Mouse (Mus musculus): ENCODE data around the gene Hsd17b11. TPM values are rescaled to one million over a fixed set of nuclear protein-coding genes. Genes with fewer than 3 reads are reported as not detected.
"Not testable (repeated sequence)": the region's sequence is repeated elsewhere in the genome, so short reads cannot be mapped to it uniquely, and the experiment has no call there.

Gene Hsd17b11
- total RNA-seq, 1 experiment from 2014 or later = 105 TPM

GRCm38 (mm10) chr5:104039154-104039932 is 17.6 kb upstream of the Hsd17b11 start:
- ATAC-seq (ENCODE audit: extremely low read depth, insufficient number of reproducible peaks, low FRiP score, poor library complexity, severe bottlenecking) = no peak

GRCm38 (mm10) chr5:104036686-104037085 is 15.0 kb upstream of the Hsd17b11 start:
- ATAC-seq (ENCODE audit: extremely low read depth, insufficient number of reproducible peaks, low FRiP score, poor library complexity, severe bottlenecking) = no peak

DNA sequence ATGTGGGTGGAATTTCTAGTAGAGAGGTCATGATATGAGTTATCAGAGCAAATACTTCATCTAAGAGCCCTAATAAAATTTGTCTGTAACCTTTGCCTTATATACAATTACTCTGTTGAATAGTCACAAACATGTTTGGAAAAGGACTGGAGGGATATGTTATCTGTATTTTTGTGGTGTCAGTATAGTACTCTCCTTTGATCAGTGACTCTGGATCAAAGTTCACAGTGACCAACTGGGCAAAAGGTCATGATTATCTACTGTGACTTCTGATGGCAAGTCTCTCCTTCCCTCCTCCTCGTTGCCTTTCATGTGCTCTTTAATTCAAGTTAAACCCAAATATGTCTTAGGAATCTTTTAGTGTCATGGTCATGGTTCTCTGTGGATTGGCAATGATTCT is 14.1 kb upstream of the Hsd17b11 start:
- ATAC-seq (ENCODE audit: extremely low read depth, insufficient number of reproducible peaks, low FRiP score, poor library complexity, severe bottlenecking) = no peak

GRCm38 (mm10) chr5:104035066-104035465 is 13.3 kb upstream of the Hsd17b11 start:
- no peak for ATAC-seq (ENCODE audit: extremely low read depth, insufficient number of reproducible peaks, low FRiP score, poor library complexity, severe bottlenecking)

GRCm38 (mm10) chr5:104032434-104033097 is 10.8 kb upstream of the Hsd17b11 start:
- ATAC-seq (ENCODE audit: extremely low read depth, insufficient number of reproducible peaks, low FRiP score, poor library complexity, severe bottlenecking) = no peak

GRCm38 (mm10) chr5:104025245-104025854 is 3.6 kb upstream of the Hsd17b11 start:
- no peak for ATAC-seq (ENCODE audit: extremely low read depth, insufficient number of reproducible peaks, low FRiP score, poor library complexity, severe bottlenecking)

DNA sequence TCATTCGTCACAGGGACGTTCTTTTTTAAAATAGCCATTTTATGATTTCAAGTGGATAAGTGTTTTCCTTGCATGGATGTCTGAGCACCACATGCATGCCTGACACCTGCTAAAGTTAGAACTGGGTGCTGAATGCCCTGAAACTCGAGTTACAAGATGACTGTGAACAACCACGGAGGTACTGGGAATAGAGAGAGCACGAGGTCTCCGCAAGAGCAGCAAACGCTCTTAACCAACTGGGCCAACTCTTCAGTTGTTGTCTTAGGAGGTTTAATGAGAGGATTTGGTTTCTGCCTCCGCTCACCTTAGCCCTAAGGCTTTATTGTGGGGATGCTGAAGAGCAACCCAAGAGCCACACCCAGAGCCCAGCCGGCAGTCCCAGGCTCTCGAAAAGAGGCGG is 3.0 kb upstream of the Hsd17b11 start:
- ATAC-seq (ENCODE audit: extremely low read depth, insufficient number of reproducible peaks, low FRiP score, poor library complexity, severe bottlenecking) = no peak

DNA sequence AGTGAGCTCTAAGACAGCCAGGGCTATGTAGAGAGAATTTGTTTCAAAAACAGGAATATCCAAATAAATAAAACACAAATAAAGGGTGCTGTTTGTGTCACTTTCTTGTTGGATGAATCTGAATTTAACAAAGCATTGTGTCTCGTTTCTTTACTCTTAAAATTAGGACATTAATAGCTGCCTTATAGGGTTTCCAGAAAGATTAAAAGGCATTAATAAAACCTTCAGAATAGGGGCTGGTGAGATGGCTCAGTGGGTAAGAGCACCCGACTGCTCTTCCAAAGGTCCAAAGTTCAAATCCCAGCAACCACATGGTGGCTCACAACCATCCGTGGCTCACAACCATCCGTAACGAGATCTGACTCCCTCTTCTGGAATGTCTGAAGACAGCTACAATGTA is 2.5 kb upstream of the Hsd17b11 start:
- ATAC-seq (ENCODE audit: extremely low read depth, insufficient number of reproducible peaks, low FRiP score, poor library complexity, severe bottlenecking) = not testable (repeated sequence)

- no peak for ATAC-seq (ENCODE audit: extremely low read depth, insufficient number of reproducible peaks, low FRiP score, poor library complexity, severe bottlenecking)
Measured at GRCm38 (mm10) chr5:104023289-104024020, 1.7 kb upstream of the Hsd17b11 start.

DNA sequence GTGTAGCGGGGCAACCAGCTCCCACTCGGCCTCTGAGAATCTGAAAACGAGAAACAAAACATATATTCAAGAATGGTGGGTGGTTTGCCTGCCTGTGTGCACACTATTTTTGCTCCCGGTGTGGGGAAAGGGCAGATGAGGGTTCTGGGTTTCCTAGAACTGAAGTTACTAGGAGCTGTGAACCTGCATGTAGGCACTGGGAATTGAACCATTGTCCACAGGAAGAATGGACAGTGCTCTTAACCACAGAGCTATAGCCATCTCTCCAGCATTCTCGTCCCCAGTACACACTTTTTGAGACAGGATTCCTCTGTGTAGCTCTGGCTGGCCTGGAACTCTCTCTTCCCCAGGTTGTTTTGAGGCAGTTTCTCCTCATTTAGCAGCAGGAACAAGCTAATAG is 839 bp upstream of the Hsd17b11 start:
- no peak for ATAC-seq (ENCODE audit: extremely low read depth, insufficient number of reproducible peaks, low FRiP score, poor library complexity, severe bottlenecking)

DNA sequence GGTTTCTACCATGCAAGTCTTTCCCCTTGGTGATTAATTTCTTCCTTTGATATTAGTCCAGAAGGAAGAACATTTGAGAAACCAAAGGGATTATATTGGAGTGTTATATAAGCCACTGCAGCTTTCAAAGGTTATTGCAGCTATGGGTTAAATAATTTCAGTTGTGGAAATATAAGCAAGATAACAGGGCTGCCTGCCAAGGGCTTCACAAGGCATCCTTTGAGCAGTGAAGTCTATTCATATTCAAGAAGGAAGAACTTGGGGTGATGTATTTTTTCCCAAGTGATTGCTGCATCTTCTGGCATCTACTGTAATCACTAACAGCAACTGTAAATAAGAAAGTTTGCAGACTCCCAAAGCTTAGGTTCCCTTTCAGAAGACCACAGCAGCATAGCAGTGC is 10.3 kb downstream of the Hsd17b11 start:
- no peak for ATAC-seq (ENCODE audit: extremely low read depth, insufficient number of reproducible peaks, low FRiP score, poor library complexity, severe bottlenecking)

- no peak for ATAC-seq (ENCODE audit: extremely low read depth, insufficient number of reproducible peaks, low FRiP score, poor library complexity, severe bottlenecking)
Measured at GRCm38 (mm10) chr5:104010261-104010660, 11.5 kb downstream of the Hsd17b11 start.

- ATAC-seq (ENCODE audit: extremely low read depth, insufficient number of reproducible peaks, low FRiP score, poor library complexity, severe bottlenecking) = no peak
Measured at GRCm38 (mm10) chr5:104009421-104009820, 12.3 kb downstream of the Hsd17b11 start.

GRCm38 (mm10) chr5:104007801-104008200 is 13.9 kb downstream of the Hsd17b11 start:
- no peak for ATAC-seq (ENCODE audit: extremely low read depth, insufficient number of reproducible peaks, low FRiP score, poor library complexity, severe bottlenecking)

DNA sequence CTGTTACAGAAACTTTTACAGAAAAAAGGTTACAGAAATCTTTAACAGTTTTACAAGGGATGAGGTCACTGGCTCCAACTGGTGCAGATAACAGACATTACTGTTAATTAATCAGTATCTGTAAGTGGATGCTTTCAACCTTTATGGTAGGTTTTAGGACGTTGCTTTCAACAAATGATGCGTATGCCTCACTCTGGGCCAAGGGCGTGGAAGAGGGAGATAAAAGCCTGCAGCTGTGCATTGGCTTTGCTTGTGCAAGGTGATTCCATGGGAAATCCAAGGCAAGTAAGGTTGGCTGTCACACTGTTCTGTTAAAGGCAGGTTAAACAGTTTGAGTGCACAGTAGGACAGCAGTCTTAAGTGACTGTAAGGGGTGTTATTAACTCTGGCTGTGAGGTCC is 14.9 kb downstream of the Hsd17b11 start:
- no peak for ATAC-seq (ENCODE audit: extremely low read depth, insufficient number of reproducible peaks, low FRiP score, poor library complexity, severe bottlenecking)

GRCm38 (mm10) chr5:104003955-104004354 is 17.8 kb downstream of the Hsd17b11 start:
- ATAC-seq (ENCODE audit: extremely low read depth, insufficient number of reproducible peaks, low FRiP score, poor library complexity, severe bottlenecking) = no peak

DNA sequence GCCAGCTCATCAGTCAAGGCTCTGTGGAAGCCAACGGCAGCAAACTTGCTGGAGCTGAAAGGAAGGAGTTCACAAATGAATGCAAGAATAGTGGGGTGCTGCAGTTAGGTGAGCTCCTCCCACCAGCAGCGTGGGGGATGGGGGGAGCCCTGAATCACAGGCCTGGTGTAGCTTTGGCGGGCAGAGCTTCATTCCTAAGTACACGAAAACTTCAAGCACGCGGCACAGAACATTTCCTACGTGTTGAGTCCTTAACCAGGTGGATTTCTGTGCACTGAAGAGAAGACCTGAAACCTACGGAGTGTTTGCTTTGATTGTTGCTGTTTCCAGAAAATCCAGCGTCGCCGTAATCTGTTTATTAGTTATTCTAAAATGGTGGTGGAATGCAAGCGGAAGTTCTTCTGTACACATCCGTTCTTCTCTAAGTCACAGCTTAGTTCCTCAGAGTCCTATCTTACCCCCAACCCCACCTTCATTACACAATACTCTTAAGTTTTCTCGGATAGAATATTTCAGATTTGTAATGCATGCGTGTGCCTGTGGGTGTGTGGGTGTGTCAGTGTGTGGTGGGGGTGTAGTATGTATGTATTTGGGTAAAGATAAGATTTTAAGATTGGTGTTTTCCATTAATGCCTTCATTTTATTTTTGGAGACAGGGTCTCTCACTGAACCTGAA is 18.3 kb downstream of the Hsd17b11 start:
- ATAC-seq (ENCODE audit: extremely low read depth, insufficient number of reproducible peaks, low FRiP score, poor library complexity, severe bottlenecking) = no peak

- no peak for ATAC-seq (ENCODE audit: extremely low read depth, insufficient number of reproducible peaks, low FRiP score, poor library complexity, severe bottlenecking)
Measured at GRCm38 (mm10) chr5:104002549-104003255, 19.0 kb downstream of the Hsd17b11 start.
